Mouse (Mus musculus) G1E (cell line): ENCODE measurements around the gene Gm20837. TPM values are rescaled to one million over a fixed set of nuclear protein-coding genes. Genes with fewer than 3 reads are reported as not detected.
"Not testable (repeated sequence)": the region's sequence is repeated elsewhere in the genome, so short reads cannot be mapped to it uniquely, and the experiment has no call there.

Experiments used
- ATAC-seq: 2 replicates; pipeline ENCODE4 v1.8.0; 2016; ENCODE audit warnings: mild to moderate bottlenecking; ENCODE audit not compliant: insufficient number of reproducible peaks, poor library complexity, low FRiP score, severe bottlenecking; ENCODE audit errors: extremely low read depth
- DNase-seq: peaks from one replicate; pipeline ENCODE4 v3.0.0; 2012; ENCODE audit warnings: low spot score
- H3K27me3 ChIP-seq: 2 replicates; pipeline ENCODE4 v1.6.1; 2012; ENCODE audit warnings: mild to moderate bottlenecking, low read length, inconsistent platforms; ENCODE audit not compliant: insufficient read depth
- H3K36me3 ChIP-seq: replicated peaks from 2 replicates; pipeline ENCODE3; 2012; ENCODE audit warnings: mild to moderate bottlenecking, inconsistent platforms
- H3K4me1 ChIP-seq: 2 replicates; pipeline ENCODE4 v1.6.1; 2012; ENCODE audit warnings: low read depth, low read length, inconsistent platforms, mixed read lengths; ENCODE audit not compliant: insufficient read depth
- H3K4me3 ChIP-seq: 2 replicates; pipeline ENCODE4 v1.5.1; 2012; ENCODE audit warnings: low read depth, mild to moderate bottlenecking, inconsistent platforms, low read length, moderate library complexity, mixed read lengths
- H3K9me3 ChIP-seq: replicated peaks from 2 replicates; pipeline ENCODE4 v1.6.1; 2012; ENCODE audit warnings: inconsistent platforms
- polyA plus RNA-seq: library from polyadenylated mRNA; stranded (reverse); fragments of >175 nt; gene quantifications from 2 replicates; pipeline ENCODE4 v1.2.3, GENCODE M21; 2012
- total RNA-seq, 2 experiments: library from RNA; stranded (forward) in 1 of 2; stranded (reverse) in 1 of 2; fragments of 200-1000 nt in 1 of 2; fragments of >200 nt in 1 of 2; fragmentation: Nextera tagmentation in 1 of 2; gene quantifications; 2 replicates each; pipeline ENCODE4 v1.2.3; 2014 to 2017

Gm20837 gene
- total RNA-seq (2014; fragmentation: Nextera tagmentation) (not detected in 2 replicates), total RNA-seq (2017) (not detected in 2 replicates), polyA plus RNA-seq (not detected in 2 replicates)

DNA sequence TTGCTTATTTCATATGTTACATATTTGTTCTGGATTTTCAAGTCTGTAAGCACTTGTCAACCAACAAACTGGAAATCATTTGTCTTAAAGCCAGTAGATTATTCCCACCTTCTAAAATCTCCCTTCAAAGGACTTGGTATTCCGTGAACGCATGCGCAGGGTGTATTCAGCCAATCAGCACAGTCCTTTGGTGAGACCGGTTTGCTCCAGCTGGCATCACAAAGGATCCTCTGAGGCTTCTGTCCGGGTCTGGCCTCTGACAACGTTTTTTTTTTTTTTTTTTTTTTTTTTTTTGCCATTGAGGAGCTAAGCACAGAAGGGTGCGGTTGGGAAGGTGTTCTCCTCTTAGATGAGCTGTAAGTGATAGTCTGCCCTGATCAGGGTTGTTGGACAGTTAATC lies at the start of gene Gm20837:
TSS of gene Gm20837 (plus strand) at position 301 of the 400 bp plus-strand sequence.
- not testable (repeated sequence) for H3K4me1 ChIP-seq, ATAC-seq, H3K9me3 ChIP-seq, DNase-seq, H3K4me3 ChIP-seq, H3K27me3 ChIP-seq, H3K36me3 ChIP-seq
